Mouse (Mus musculus) c-Kit-positive CD71-negative TER-119-negative erythroid progenitor cells, embryonic 14.5 days (primary cell): Measurements from ENCODE around the gene Eif3f.

Experiments
- DNase-seq: peaks from one replicate; pipeline ENCODE4 v3.0.0-alpha.2; 2013; ENCODE audit warnings: low read depth

Gene Eif3f

GRCm38 (mm10) chr7:108968201-108968600 lies 34.0 kb downstream of the Eif3f start:
- no peak for DNase-seq

- no peak for DNase-seq
Observed at GRCm38 (mm10) chr7:108972273-108972672, 38.1 kb downstream of the Eif3f start.

- DNase-seq, result no peak
Observed at GRCm38 (mm10) chr7:108985934-108986708, 51.9 kb downstream of the Eif3f start.

- no peak for DNase-seq
Observed at GRCm38 (mm10) chr7:108991207-108991606, 57.0 kb downstream of the Eif3f start.
